Mouse (Mus musculus): ENCODE measurements around the gene Acacb. TPM values are rescaled to one million over a fixed set of nuclear protein-coding genes. Genes with fewer than 3 reads are reported as not detected.

The Acacb gene
- total RNA-seq (2014; fragmentation: Nextera tagmentation) (0.34 and 2.6 TPM in 2 replicates), total RNA-seq (2017) (0.35 and 0.76 TPM in 2 replicates), polyA plus RNA-seq (2012) (0.43 and 0.55 TPM in 2 replicates)

- no peaks in the 10 kb centered on the region for H3K36me3 ChIP-seq (replicated peaks)
- DNase-seq (ENCODE audit: low spot score) (no peak), ATAC-seq (ENCODE audit: extremely low read depth, insufficient number of reproducible peaks, low FRiP score, poor library complexity, severe bottlenecking) (no peak)
These were observed at the start of gene Acacb for GRCm38 (mm10) chr5:114146028-114146888. Gene Acacb, plus strand, starts transcription at chr5:114146535.

GRCm38 (mm10) chr5:114099709-114100389, 46.5 kb upstream of the Acacb start:
- no peaks in the 10 kb centered on the region for H3K27me3 ChIP-seq (ENCODE audit: insufficient read depth, low read length)
- peaks cover 29% of the 10 kb centered on the region for H3K36me3 ChIP-seq (replicated peaks)
- peak overlapping the region; percentile 89 for H3K4me3 ChIP-seq (ENCODE audit: low read depth, low read length)
- peak; percentile 83 for DNase-seq (ENCODE audit: low spot score)
- peaks cover 24% of the 10 kb centered on the region for H3K4me1 ChIP-seq (ENCODE audit: insufficient read depth, low read depth, low read length)
- H3K9me3 ChIP-seq (replicated peaks) = no peaks in the 10 kb centered on the region
- ATAC-seq (ENCODE audit: extremely low read depth, insufficient number of reproducible peaks, low FRiP score, poor library complexity, severe bottlenecking) = peak; percentile 77
- TF ChIP-seq GATA2 (IDR thresholded peaks at IDR 0.05; ENCODE audit: borderline replicate concordance, low read depth, low read length) = no peak
- no peak for TF ChIP-seq GATA1 (IDR thresholded peaks at IDR 0.05; ENCODE audit: borderline replicate concordance, low read length)
- TF ChIP-seq POLR2AphosphoS5 (IDR thresholded peaks at IDR 0.05; ENCODE audit: insufficient replicate concordance, low read depth, low read length) = no peak
- TF ChIP-seq CTCF (IDR thresholded peaks at IDR 0.05; ENCODE audit: low read depth, low read length) = no peak
- no peak for TF ChIP-seq TAL1 (conservative IDR thresholded peaks at IDR 0.05; ENCODE audit: low read depth, low read length)

More at GRCm38 (mm10) chr5:114146028-114146888, at the start of gene Acacb:
- Histone ChIP-seq H3K4me3 (ENCODE audit: low read depth, low read length) (no peak within 1 kb of the TSS), H3K4me1 (ENCODE audit: insufficient read depth, low read depth, low read length) (no peaks in the 10 kb centered on the region), H3K9me3 (replicated peaks) (no peaks in the 10 kb centered on the region), H3K27me3 (ENCODE audit: insufficient read depth, low read length) (peaks cover 24% of the 10 kb centered on the region)
- TF ChIP-seq GATA2 (IDR thresholded peaks at IDR 0.05; ENCODE audit: borderline replicate concordance, low read depth, low read length) = no peak
- TF ChIP-seq GATA1 (IDR thresholded peaks at IDR 0.05; ENCODE audit: borderline replicate concordance, low read length) = no peak
- no peak for TF ChIP-seq POLR2AphosphoS5 (IDR thresholded peaks at IDR 0.05; ENCODE audit: insufficient replicate concordance, low read depth, low read length)
- TF ChIP-seq CTCF (IDR thresholded peaks at IDR 0.05; ENCODE audit: low read depth, low read length) = no peak
- TF ChIP-seq TAL1 (conservative IDR thresholded peaks at IDR 0.05; ENCODE audit: low read depth, low read length) = no peak

DNA sequence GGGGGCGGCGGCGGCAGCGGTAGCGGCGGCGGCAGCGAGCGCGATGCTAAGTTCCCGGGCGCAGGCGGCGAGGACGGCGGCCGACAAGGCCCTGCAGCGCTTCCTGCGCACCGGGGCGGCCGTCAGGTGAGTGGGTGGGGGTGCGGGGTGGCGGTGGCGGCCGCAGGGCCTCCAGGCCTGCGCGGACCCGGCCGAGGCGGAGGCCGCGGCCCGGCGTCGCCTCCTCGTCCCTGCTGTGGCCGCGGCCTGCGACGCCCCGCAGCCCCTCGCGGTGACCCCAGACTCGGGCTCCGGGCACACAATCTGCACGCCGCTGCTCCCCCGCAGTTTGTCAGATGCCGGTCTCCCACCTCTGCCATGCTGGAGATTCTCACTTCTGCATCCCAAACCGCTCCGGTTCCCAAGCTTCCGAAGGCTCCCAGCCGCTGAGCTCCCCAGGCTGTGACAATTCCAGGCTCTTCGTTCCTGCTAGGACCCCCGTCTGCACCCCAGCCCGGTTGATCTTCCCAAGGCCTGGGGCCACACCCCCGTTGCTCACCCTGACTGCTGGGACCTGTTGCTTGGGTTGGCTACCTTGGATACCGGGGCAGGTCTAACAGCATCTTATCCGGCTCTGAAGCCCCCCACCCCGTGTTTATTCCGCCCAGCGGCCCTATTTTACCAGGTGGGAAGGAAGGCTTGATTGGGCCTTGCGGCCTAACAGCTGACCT, 45.8 kb upstream of the Acacb start:
- TF ChIP-seq CTCF (IDR thresholded peaks at IDR 0.05; ENCODE audit: low read depth, low read length) (no peak), GATA1 (IDR thresholded peaks at IDR 0.05; ENCODE audit: borderline replicate concordance, low read length) (no peak), GATA2 (IDR thresholded peaks at IDR 0.05; ENCODE audit: borderline replicate concordance, low read depth, low read length) (no peak), POLR2AphosphoS5 (IDR thresholded peaks at IDR 0.05; ENCODE audit: insufficient replicate concordance, low read depth, low read length) (no peak), TAL1 (conservative IDR thresholded peaks at IDR 0.05; ENCODE audit: low read depth, low read length) (no peak)
- H3K9me3 ChIP-seq (replicated peaks) = no peaks in the 10 kb centered on the region
- DNase-seq (ENCODE audit: low spot score) (peak; percentile 37), ATAC-seq (ENCODE audit: extremely low read depth, insufficient number of reproducible peaks, low FRiP score, poor library complexity, severe bottlenecking) (no peak)
- peak overlapping the region; percentile 89 for H3K4me3 ChIP-seq (ENCODE audit: low read depth, low read length)
- no peaks in the 10 kb centered on the region for H3K27me3 ChIP-seq (ENCODE audit: insufficient read depth, low read length)
- H3K4me1 ChIP-seq (ENCODE audit: insufficient read depth, low read depth, low read length) = peaks cover 25% of the 10 kb centered on the region
- H3K36me3 ChIP-seq (replicated peaks) = peaks cover 36% of the 10 kb centered on the region

- Histone ChIP-seq H3K4me1 (ENCODE audit: insufficient read depth, low read depth, low read length) (peaks cover 27% of the 10 kb centered on the region), H3K4me3 (ENCODE audit: low read depth, low read length) (no peak overlapping the region), H3K9me3 (replicated peaks) (no peaks in the 10 kb centered on the region), H3K36me3 (replicated peaks) (peaks cover 50% of the 10 kb centered on the region), H3K27me3 (ENCODE audit: insufficient read depth, low read length) (no peaks in the 10 kb centered on the region)
- DNase-seq (ENCODE audit: low spot score) (no peak), ATAC-seq (ENCODE audit: extremely low read depth, insufficient number of reproducible peaks, low FRiP score, poor library complexity, severe bottlenecking) (no peak)
- TF ChIP-seq POLR2AphosphoS5 (IDR thresholded peaks at IDR 0.05; ENCODE audit: insufficient replicate concordance, low read depth, low read length) = no peak
These were observed 44.5 kb upstream of the Acacb start for GRCm38 (mm10) chr5:114101873-114102272.

DNA sequence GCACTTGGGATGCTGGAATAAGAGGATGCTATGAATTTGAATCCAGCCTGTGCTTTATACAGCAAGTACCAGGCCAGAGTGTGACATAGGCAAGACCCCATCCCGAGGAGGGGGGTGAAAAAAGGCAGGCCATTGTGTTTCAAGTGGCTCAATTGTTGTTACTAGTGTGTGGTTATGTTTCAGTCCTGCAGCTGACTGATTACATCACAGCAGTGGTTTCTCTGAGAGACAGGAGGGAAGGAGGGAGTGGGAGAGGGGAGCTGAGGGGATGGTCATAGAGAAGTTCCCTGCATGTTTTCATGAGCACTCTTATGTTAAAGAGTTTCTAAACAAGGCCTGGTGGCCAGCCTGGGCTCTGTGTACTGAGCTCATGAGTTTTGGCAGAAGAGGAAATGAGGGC, 43.5 kb upstream of the Acacb start:
- Histone ChIP-seq H3K36me3 (replicated peaks) (peaks cover 57% of the 10 kb centered on the region), H3K9me3 (replicated peaks) (no peaks in the 10 kb centered on the region), H3K4me3 (ENCODE audit: low read depth, low read length) (no peak overlapping the region), H3K27me3 (ENCODE audit: insufficient read depth, low read length) (no peaks in the 10 kb centered on the region), H3K4me1 (ENCODE audit: insufficient read depth, low read depth, low read length) (peaks cover 27% of the 10 kb centered on the region)
- DNase-seq (ENCODE audit: low spot score) = no peak
- no peak for TF ChIP-seq GATA1 (IDR thresholded peaks at IDR 0.05; ENCODE audit: borderline replicate concordance, low read length)
- no peak for TF ChIP-seq TAL1 (conservative IDR thresholded peaks at IDR 0.05; ENCODE audit: low read depth, low read length)
- TF ChIP-seq GATA2 (IDR thresholded peaks at IDR 0.05; ENCODE audit: borderline replicate concordance, low read depth, low read length) = no peak
- TF ChIP-seq CTCF (IDR thresholded peaks at IDR 0.05; ENCODE audit: low read depth, low read length) = no peak
- no peak for TF ChIP-seq POLR2AphosphoS5 (IDR thresholded peaks at IDR 0.05; ENCODE audit: insufficient replicate concordance, low read depth, low read length)
- ATAC-seq (ENCODE audit: extremely low read depth, insufficient number of reproducible peaks, low FRiP score, poor library complexity, severe bottlenecking) = no peak

Data from G1E (cell line).